Mouse (Mus musculus) G1E (cell line): ENCODE measurements around the gene Tnf.

Source experiments
- CTCF ChIP-seq: IDR thresholded peaks from 2 replicates; pipeline ENCODE4 v1.5.1; 2012; ENCODE audit warnings: low read depth, low read length, inconsistent platforms, mixed read lengths
- POLR2AphosphoS5 ChIP-seq: IDR thresholded peaks from 2 replicates; pipeline ENCODE4 v1.6.1; 2012; ENCODE audit warnings: low read depth, low read length, inconsistent platforms; ENCODE audit not compliant: insufficient replicate concordance
- TAL1 ChIP-seq: conservative IDR thresholded peaks from 2 replicates; pipeline ENCODE4 v1.6.1; 2012; ENCODE audit warnings: low read depth, low read length, inconsistent platforms, mixed read lengths

- TF ChIP-seq CTCF: no peak
- no peak for TF ChIP-seq TAL1
- peak; percentile 51; the same call in 1 of the 2 replicates for TF ChIP-seq POLR2AphosphoS5
These were observed 20.5 kb upstream of the Tnf start for GRCm38 (mm10) chr17:35222299-35222698.
